Mouse (Mus musculus) liver, postnatal 0 days (tissue): ENCODE measurements around the gene Trpc6. TPM values are rescaled to one million over a fixed set of nuclear protein-coding genes. Genes with fewer than 3 reads are reported as not detected.

Experiments used
- ATAC-seq: fragments of 200-750 bp; cut with Nextera tagmentation; 2 replicates; pipeline ENCODE4 v1.8.0; 2017; ENCODE audit warnings: mild to moderate bottlenecking, moderate library complexity
- DNase-seq: peaks from one replicate; pipeline ENCODE4 v3.0.0-alpha.2; 2016
- H3K27ac ChIP-seq: fragments of 300-500 bp; sonication (generic); 2 replicates; pipeline ENCODE4 v1.5.1; 2014; ENCODE audit warnings: antibody characterized with exemption, moderate library complexity, mild to moderate bottlenecking, low read depth
- H3K27me3 ChIP-seq: fragments of 300-500 bp; sonication (generic); 2 replicates; pipeline ENCODE4 v1.6.1; 2014; ENCODE audit warnings: low read length, control low read depth, mixed read lengths; ENCODE audit not compliant: insufficient read depth
- H3K36me3 ChIP-seq: fragments of 300-500 bp; sonication (generic); replicated peaks from 2 replicates; pipeline ENCODE4 v1.6.1; 2014; ENCODE audit warnings: mild to moderate bottlenecking, control low read depth, low read length, moderate library complexity, mixed read lengths; ENCODE audit not compliant: insufficient read depth
- H3K4me1 ChIP-seq: fragments of 300-500 bp; sonication (generic); 2 replicates; pipeline ENCODE4 v1.6.1; 2014; ENCODE audit warnings: antibody characterized with exemption, mild to moderate bottlenecking, control low read depth; ENCODE audit not compliant: insufficient read depth
- H3K4me2 ChIP-seq: fragments of 300-500 bp; sonication (generic); 2 replicates; pipeline ENCODE4 v1.6.1; 2014; ENCODE audit warnings: low read depth, mild to moderate bottlenecking, low read length, moderate library complexity, mixed read lengths
- H3K4me3 ChIP-seq: fragments of 300-500 bp; sonication (generic); 2 replicates; pipeline ENCODE4 v1.5.1; 2014; ENCODE audit warnings: low read depth, low read length
- H3K9ac ChIP-seq: fragments of 300-500 bp; sonication (generic); replicated peaks from 2 replicates; pipeline ENCODE4 v1.6.1; 2014; ENCODE audit warnings: mild to moderate bottlenecking, moderate library complexity
- H3K9me3 ChIP-seq: fragments of 300-500 bp; sonication (generic); 2 replicates; pipeline ENCODE4 v1.6.1; 2016; ENCODE audit warnings: mild to moderate bottlenecking, control low read depth, low read length, mixed read lengths
- CTCF ChIP-seq: sonication (generic); IDR thresholded peaks from 2 replicates; pipeline ENCODE4 v1.5.1; 2016; ENCODE audit warnings: antibody characterized with exemption, low read depth
- EP300 ChIP-seq: IDR thresholded peaks from 2 replicates; pipeline ENCODE4 v1.6.1; 2016; ENCODE audit warnings: antibody characterized with exemption, low read depth, mild to moderate bottlenecking
- WGBS: fragments of 180-500 bp; shearing (Covaris S2); extraction: QIAGEN DNeasy Blood & Tissue Kit; methylation state at CpG from one replicate; pipeline ENCODE4 v1.1.7; 2014; ENCODE audit not compliant: insufficient replicate concordance; 5-methylcytosine and 5-hydroxymethylcytosine counted together
- polyA plus RNA-seq: library from polyadenylated mRNA; unstranded; fragments of >200 nt; fragmentation: Nextera tagmentation; extraction: Ambion mirVana; gene quantifications from 2 replicates; pipeline ENCODE4 v1.2.1, GENCODE M21; 2015

Gene Trpc6
- polyA plus RNA-seq = 1.9 and 2.0 TPM in 2 replicates

- peaks cover 10% of the 10 kb centered on the region; the same call in 1 of the 2 replicates for H3K27me3 ChIP-seq
- H3K4me3 ChIP-seq = peak within 1 kb of the TSS; percentile 27
- DNase-seq (peak; percentile 16), ATAC-seq (peak; percentile 33; the same call in 1 of the 2 replicates)
- H3K36me3 ChIP-seq = no peaks in the 10 kb centered on the region
- TF ChIP-seq CTCF (no peak), EP300 (no peak)
- peak within 1 kb of the TSS; percentile 60 for H3K4me2 ChIP-seq
- no peaks in the 10 kb centered on the region for H3K9me3 ChIP-seq
- no peak within 1 kb of the TSS for H3K9ac ChIP-seq
- H3K27ac ChIP-seq = no peak within 1 kb of the TSS
- 1% methylated on average over 43 of the region's 44 CpGs for WGBS
- H3K4me1 ChIP-seq = no peaks in the 10 kb centered on the region
These were observed at the start of gene Trpc6 for GRCm38 (mm10) chr9:8544041-8544794. Gene Trpc6 (plus strand): TSS chr9:8544142.

GRCm38 (mm10) chr9:8520911-8521310 lies 23.0 kb upstream of the Trpc6 start:
- Histone ChIP-seq H3K27ac (no peak overlapping the region), H3K9me3 (no peaks in the 10 kb centered on the region), H3K27me3 (no peaks in the 10 kb centered on the region), H3K4me3 (no peak overlapping the region), H3K36me3 (no peaks in the 10 kb centered on the region), H3K4me1 (no peaks in the 10 kb centered on the region), H3K9ac (no peak overlapping the region), H3K4me2 (no peak overlapping the region)
- no peak for TF ChIP-seq EP300
- no peak for TF ChIP-seq CTCF
- ATAC-seq (no peak), DNase-seq (no peak)

GRCm38 (mm10) chr9:8533670-8534069 lies 10.3 kb upstream of the Trpc6 start:
- Histone ChIP-seq H3K27ac (no peak overlapping the region), H3K9ac (no peak overlapping the region), H3K36me3 (no peaks in the 10 kb centered on the region), H3K9me3 (no peaks in the 10 kb centered on the region), H3K4me1 (no peaks in the 10 kb centered on the region), H3K4me3 (no peak overlapping the region), H3K4me2 (no peak overlapping the region), H3K27me3 (no peaks in the 10 kb centered on the region)
- 58% methylated on average over 1 of the region's 1 CpGs for WGBS
- TF ChIP-seq EP300 = no peak
- TF ChIP-seq CTCF = no peak
- ATAC-seq = no peak
- no peak for DNase-seq

- TF ChIP-seq EP300 = no peak
- TF ChIP-seq CTCF = no peak
- H3K9ac ChIP-seq = no peak overlapping the region
- H3K9me3 ChIP-seq = no peaks in the 10 kb centered on the region
- H3K4me1 ChIP-seq = no peaks in the 10 kb centered on the region
- DNase-seq (no peak), ATAC-seq (no peak)
- H3K27ac ChIP-seq = no peak overlapping the region
- peaks cover 10% of the 10 kb centered on the region; the same call in 1 of the 2 replicates for H3K27me3 ChIP-seq
- no peak overlapping the region for H3K4me3 ChIP-seq
- 39% methylated on average over 2 of the region's 2 CpGs for WGBS
- no peak overlapping the region for H3K4me2 ChIP-seq
- no peaks in the 10 kb centered on the region for H3K36me3 ChIP-seq
These were observed 1.3 kb downstream of the Trpc6 start for GRCm38 (mm10) chr9:8545236-8545635.

- Histone ChIP-seq H3K4me1 (no peaks in the 10 kb centered on the region), H3K27me3 (no peaks in the 10 kb centered on the region), H3K4me3 (no peak overlapping the region), H3K9me3 (no peaks in the 10 kb centered on the region), H3K9ac (no peak overlapping the region), H3K36me3 (no peaks in the 10 kb centered on the region), H3K27ac (no peak overlapping the region), H3K4me2 (no peak overlapping the region)
- no peak for ATAC-seq
- no peak for DNase-seq
- TF ChIP-seq CTCF = no peak
- TF ChIP-seq EP300 = no peak
- WGBS = 33% methylated on average over 1 of the region's 1 CpGs
These were observed 14.6 kb downstream of the Trpc6 start for GRCm38 (mm10) chr9:8558574-8558973.

- H3K9ac ChIP-seq = no peak overlapping the region
These were observed 48.7 kb downstream of the Trpc6 start for GRCm38 (mm10) chr9:8592618-8593017.

More at GRCm38 (mm10) chr9:8592618-8593017, 48.7 kb downstream of the Trpc6 start:
- Histone ChIP-seq H3K27ac (no peak overlapping the region), H3K36me3 (no peaks in the 10 kb centered on the region), H3K9me3 (no peaks in the 10 kb centered on the region), H3K4me2 (no peak overlapping the region), H3K27me3 (no peaks in the 10 kb centered on the region), H3K4me1 (no peaks in the 10 kb centered on the region), H3K4me3 (no peak overlapping the region)
- DNase-seq (no peak), ATAC-seq (no peak)
- TF ChIP-seq CTCF (peak; percentile 26; the same call in 1 of the 2 replicates), EP300 (no peak)
- 65% methylated on average over 6 of the region's 6 CpGs for whole genome bisulfite sequencing
